Mouse (Mus musculus) frontal cortex, adult 2 months (tissue): Measurements from ENCODE around the gene Gm5089. TPM values are rescaled to one million over a fixed set of nuclear protein-coding genes. Genes with fewer than 3 reads are reported as not detected.

ENCODE experiments used
- DNase-seq, 2 experiments: peaks; one replicate each; pipeline ENCODE4 v3.0.0; 2022; ENCODE audit warnings: low spot score in 1 of 2; ENCODE audit errors: extremely low spot score in 1 of 2
- polyA plus RNA-seq: library from polyadenylated mRNA; depleted of rRNA; stranded (reverse); fragments of >200 nt; gene quantifications from 2 replicates; pipeline ENCODE4 v1.2.3, GENCODE M21; 2012

Gene Gm5089
- polyA plus RNA-seq, 1 experiment, result 0.10 TPM

DNA sequence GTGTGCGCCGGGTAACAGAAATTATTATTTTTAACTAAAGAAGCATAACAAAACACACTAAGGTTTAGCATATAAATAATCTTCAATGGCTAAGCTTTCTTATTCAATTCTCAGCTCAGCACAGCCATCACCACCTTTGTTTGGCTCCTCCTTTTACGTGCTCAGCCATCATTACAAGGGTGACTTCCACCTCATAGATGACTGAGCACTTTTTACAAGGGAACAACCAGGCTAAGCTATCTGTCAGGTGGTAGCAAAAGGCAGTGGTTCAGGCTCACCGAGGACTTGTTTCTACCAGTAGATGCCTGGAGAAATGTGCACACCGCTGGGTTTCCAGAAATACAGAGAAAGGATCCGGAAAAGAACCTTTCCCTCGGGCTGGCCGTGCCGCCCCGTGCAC is 16.9 kb downstream of the Gm5089 start:
- no peak for DNase-seq

GRCm38 (mm10) chr14:122432558-122432957 is 18.4 kb downstream of the Gm5089 start:
- no peak for DNase-seq

- no peak for DNase-seq
Measured at GRCm38 (mm10) chr14:122427654-122428053, 23.3 kb downstream of the Gm5089 start.

DNA sequence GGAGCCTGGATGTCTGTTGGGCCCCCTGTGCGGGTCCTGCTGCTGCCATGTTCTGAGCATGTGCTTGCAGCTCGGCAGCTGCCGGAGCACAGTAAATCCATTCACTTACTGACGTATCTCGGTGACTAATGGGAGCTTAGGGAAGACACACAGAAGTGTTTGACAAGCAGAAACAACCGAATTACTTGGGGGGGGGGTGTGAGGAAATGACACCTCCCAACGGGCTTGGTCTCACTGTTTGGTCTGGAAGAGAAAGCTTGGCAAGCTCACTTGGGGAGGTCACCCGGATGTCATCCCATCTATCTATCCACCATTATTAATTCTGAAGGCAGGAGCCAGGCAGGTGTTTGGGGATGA is 23.7 kb downstream of the Gm5089 start:
- no peak for DNase-seq

GRCm38 (mm10) chr14:122426529-122427203 is 24.2 kb downstream of the Gm5089 start:
- DNase-seq, result no peak

DNA sequence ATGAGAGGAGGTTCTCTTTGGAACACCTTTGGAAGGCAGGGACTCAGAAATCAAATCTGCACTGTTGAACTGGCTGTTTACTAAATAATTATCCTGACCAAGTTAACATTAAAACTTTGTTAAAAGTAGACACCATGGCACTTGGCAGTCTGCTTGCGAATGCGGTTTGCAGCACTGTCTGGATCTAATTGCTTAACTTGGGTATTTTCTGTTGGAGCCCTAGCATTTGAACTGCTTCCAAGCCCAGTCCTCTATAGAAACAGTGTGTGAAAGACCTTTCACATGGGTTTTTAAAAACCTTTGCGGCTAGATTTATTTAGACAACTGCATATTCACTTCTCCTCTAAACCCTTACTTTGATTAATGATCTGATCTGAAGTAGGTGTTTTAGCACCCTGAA is 26.5 kb downstream of the Gm5089 start:
- DNase-seq, result no peak

DNA sequence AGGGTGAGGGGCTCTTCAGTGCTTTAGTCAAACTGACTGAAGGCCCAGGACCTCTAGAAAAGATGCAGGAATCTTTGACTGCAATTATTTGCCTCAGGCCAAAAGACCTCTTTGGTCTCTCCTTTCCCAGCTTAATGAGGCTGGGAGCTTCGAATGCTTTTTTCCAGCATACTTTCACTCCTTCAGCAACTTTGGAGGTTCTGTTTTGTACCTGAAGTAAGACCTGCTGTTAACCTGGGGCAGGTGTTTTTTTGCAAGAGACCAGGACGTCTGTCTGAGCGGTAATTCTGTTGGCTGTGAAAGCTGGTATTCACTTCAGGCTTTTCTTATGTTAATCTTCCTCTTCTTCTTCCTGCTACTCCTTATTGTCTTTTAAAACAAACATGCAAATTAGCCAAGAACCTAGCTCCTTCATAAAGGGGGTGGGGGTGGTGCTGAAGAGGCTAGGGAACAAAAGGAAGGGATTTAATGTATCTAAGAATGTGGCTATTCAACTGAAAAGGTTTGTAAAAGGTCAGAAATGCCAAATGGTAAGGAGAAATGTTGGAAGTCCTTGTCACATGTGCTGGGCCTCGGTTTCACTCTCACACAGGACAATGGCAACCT is 34.6 kb downstream of the Gm5089 start:
- DNase-seq, result no peak

DNA sequence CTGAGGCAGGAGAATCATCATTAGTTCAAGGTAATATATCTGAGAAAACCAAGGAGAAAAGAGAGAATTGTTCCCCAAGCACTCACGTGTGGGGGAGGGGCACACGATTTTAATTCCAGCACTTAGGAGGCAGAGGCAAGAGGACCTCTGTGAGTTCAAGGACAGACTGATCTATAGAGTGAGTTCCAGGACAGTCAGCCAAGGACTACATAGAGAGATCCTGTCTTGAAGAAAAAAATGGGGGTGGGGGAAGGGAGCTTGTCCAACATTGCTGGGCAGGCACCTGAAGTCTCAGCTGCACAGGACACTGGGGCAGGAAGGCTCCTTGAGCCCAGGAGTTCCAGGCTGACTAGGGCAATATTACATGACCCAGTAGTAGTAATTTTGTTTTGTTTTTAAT is 36.1 kb downstream of the Gm5089 start:
- DNase-seq, result no peak

DNA sequence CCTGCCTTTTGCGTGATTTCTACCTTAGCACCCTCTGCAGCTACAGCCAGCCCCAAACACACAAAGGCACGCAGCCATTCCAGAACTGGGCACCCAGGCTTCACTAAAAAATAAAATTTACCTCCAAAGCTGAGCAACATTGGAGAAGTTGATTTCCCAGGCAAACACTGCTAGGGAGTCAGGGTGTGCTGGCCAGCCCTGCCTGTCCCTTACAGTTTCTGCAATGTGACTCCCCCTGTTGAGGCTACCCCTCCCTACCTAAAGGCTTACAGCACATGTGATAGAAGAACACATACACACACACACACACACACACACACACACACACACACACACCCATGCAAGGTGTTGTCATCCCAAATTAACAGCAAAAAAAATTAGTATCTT is 37.4 kb downstream of the Gm5089 start:
- DNase-seq, result no peak

DNA sequence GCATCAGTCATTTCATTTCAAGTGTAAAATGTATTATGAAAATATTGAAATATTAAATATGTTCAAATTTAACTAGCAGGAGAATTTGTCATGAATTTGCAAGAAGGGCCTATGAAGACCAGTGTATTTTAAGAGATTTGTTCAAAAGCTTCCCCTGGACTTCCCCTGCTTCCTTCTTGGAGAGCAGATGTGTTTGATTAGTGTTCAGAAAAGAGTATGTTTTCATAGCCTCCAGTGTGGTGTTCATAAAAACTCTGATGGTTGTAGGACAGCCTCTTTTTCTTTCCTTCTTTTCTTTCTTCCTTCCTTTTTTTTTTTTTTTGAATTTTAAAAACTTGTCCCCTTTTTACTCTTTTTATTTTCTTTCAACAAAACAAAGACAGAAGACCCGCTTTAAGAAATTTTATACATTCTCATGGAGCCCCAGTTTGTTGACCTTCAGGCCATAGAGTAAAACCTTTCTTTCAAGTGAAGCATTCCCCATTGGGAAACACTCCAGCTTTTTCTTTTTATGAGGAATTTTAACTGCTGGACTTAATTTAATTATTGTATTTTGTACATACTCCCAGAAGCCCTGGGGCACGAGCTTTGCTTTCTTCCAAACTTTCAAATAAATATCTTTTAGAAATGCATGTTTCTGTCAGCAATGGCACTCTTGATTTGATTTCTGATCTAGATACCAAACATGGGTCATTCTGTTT is 37.9 kb downstream of the Gm5089 start:
- no peak for DNase-seq

GRCm38 (mm10) chr14:122406541-122407219 is 44.2 kb downstream of the Gm5089 start:
- peak in 1 of 2 experiments; percentile 23 for DNase-seq

- DNase-seq, result no peak
Measured at GRCm38 (mm10) chr14:122405897-122406540, 44.9 kb downstream of the Gm5089 start.

- DNase-seq, result no peak
Measured at GRCm38 (mm10) chr14:122405236-122405635, 45.7 kb downstream of the Gm5089 start.

DNA sequence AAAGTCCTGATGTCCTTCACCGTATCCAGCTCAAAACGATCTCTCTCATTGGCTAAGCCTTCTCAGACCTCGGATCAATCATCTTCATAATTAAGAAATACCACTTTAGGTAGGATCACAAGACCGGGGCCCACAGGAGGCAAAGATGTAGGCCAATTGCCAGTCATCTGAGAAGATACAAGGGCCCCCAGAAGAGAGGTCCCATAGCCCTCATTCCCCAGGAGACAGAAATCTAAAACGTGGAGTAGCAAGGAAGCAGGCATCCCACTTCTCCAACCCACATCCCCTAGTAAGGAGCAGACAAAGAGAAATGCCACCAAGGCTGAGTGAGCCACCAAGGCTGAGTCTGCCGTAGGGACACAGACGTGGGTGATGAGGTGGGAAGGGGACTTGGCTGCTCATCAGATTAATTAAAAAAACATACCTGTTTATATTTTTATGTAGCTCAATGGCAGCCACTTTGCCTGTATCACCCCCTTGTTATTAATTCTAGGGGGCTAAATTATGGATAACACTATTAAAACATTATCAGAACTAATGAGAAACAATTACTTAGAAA is 46.2 kb downstream of the Gm5089 start:
- DNase-seq, result no peak

DNA sequence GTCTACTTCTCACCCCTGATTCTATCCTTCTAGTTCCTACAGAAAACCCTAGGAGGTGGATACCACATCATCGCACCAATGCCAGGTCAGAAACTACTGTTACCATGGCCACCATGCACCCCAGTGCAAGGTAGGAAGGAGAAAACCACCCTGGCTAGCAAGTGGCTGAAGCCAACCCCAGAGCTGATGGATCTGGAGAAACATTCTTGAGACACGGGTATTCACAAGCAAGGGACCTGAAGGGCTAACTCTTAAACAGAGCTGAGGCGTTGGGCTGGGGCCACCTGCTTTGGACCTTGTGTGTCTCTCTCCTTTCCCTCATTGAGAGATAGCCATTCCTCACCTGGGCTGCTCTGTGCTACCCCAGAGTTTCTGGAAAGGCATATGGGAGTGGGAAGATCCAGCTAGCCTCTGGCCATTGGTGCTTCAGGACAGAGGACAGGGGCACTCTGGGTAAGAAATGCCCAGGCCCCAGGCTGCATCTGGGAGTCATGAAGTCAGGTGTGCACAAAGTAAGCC is 47.4 kb downstream of the Gm5089 start:
- DNase-seq, result no peak

GRCm38 (mm10) chr14:122402716-122403258 is 48.1 kb downstream of the Gm5089 start:
- no peak for DNase-seq

- no peak for DNase-seq
Measured at GRCm38 (mm10) chr14:122401886-122402285, 49.0 kb downstream of the Gm5089 start.

- DNase-seq, result no peak
Measured at GRCm38 (mm10) chr14:122399906-122400305, 51.0 kb downstream of the Gm5089 start.

DNA sequence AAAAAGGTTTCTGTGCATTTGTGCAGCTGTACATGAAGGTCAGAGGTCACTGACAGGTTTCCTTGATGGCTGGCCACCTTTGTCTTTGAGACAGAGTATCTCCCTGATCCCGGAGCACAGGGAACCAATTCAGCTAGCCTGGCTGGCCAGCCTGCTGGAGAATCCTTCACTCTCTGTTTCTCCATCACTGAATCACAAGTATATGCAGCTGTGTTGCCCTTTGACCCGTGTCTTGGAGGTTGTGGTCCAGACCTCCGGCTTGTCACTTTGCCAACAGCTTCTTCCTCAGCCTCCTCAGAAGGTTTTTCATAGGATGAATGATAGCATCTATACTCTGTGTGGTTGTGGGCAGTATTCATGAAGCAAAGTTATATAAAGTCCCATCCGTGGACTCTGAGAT is 52.2 kb downstream of the Gm5089 start:
- DNase-seq, result no peak

- no peak for DNase-seq
Measured at GRCm38 (mm10) chr14:122393119-122393518, 57.8 kb downstream of the Gm5089 start.
